Mouse (Mus musculus) kidney, embryonic 15.5 days (tissue): Measurements from ENCODE around the gene Dpp6. TPM values are rescaled to one million over a fixed set of nuclear protein-coding genes. Genes with fewer than 3 reads are reported as not detected.
A peak's percentile ranks its signal among the peaks of the same experiment; 100 is the strongest.

ENCODE experiments used
- ATAC-seq: fragments of 200-750 bp; cut with Nextera tagmentation; replicated peaks from 2 replicates; pipeline ENCODE4 v1.8.0; 2017; ENCODE audit warnings: moderate TSS enrichment; ENCODE audit not compliant: low FRiP score
- H3K27ac ChIP-seq: fragments of 300-500 bp; sonication (generic); 2 replicates; pipeline ENCODE4 v1.5.1; 2015; ENCODE audit warnings: mild to moderate bottlenecking, inconsistent platforms
- H3K27me3 ChIP-seq: fragments of 300-500 bp; sonication (generic); 2 replicates; pipeline ENCODE4 v1.6.1; 2015; ENCODE audit warnings: inconsistent platforms
- H3K36me3 ChIP-seq: fragments of 300-500 bp; sonication (generic); 2 replicates; pipeline ENCODE4 v1.6.1; 2015; ENCODE audit warnings: inconsistent platforms
- H3K4me1 ChIP-seq: fragments of 300-500 bp; sonication (generic); 2 replicates; pipeline ENCODE4 v1.6.1; 2015; ENCODE audit warnings: inconsistent platforms
- H3K4me2 ChIP-seq: fragments of 300-500 bp; sonication (generic); 2 replicates; pipeline ENCODE4 v1.6.1; 2015; ENCODE audit warnings: moderate library complexity, mild to moderate bottlenecking, inconsistent platforms
- H3K4me3 ChIP-seq: fragments of 300-500 bp; sonication (generic); replicated peaks from 2 replicates; pipeline ENCODE4 v1.5.1; 2015; ENCODE audit warnings: mild to moderate bottlenecking, inconsistent platforms
- H3K9ac ChIP-seq: fragments of 300-500 bp; sonication (generic); 2 replicates; pipeline ENCODE4 v1.6.1; 2015; ENCODE audit warnings: mild to moderate bottlenecking, inconsistent platforms
- H3K9me3 ChIP-seq: fragments of 300-500 bp; sonication (generic); replicated peaks from 2 replicates; pipeline ENCODE4 v1.6.1; 2016; ENCODE audit warnings: inconsistent platforms
- WGBS: fragments of 180-500 bp; shearing (Covaris S2); methylation state at CpG from one replicate; pipeline ENCODE4 v1.1.7; 2015; ENCODE audit warnings: mixed read lengths; 5-methylcytosine and 5-hydroxymethylcytosine counted together
- polyA plus RNA-seq: library from polyadenylated mRNA; unstranded; fragments of >200 nt; fragmentation: Nextera tagmentation; extraction: Ambion mirVana; gene quantifications from 2 replicates; pipeline ENCODE4 v1.2.1, GENCODE M21; 2015

The Dpp6 gene
- polyA plus RNA-seq, 1 experiment from 2014 or later = 3.5 TPM

DNA sequence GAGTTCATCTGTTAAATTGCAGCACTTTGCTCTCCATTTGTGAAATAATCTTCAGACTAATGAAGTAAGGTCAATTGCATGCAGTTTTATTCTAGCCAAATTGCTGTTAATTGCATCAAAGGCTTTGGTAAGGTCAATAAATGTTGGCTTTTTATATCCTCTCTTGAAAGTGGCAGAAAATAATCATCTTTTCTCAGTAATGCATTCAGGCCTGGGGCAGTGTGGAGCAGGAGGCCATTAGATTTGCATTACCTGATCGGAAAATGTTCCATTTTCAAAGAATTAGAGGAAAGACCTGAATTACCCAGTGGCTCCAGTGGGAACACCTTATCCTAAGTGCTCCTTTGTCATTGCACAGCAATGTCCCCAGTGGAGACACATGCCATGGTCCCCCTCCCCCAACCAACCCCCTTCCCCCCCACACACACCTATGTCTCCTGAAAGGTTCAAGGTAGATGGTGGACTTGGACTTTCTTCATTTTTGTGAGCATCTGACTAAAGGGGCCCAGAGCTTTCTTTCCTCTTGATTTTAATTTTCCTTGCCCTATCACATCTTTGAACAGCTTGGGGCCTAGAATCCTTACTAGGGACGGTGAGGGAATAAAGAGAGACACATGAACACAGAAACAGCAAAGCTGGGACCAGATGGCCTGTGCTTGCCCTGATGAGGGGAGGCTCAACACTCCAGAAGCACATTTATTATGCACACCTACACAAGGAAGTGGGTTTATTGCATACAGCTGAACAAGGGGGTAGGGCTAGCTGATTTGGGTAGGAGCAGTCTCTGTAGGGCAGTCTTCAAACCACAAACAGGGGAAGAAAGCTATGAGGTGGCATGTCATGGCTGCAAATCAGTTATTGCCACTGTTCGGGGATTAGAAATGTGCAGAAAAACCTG, 506.1 kb downstream of the Dpp6 start:
- Histone ChIP-seq H3K36me3 (no peaks in the 10 kb centered on the region), H3K27me3 (no peaks in the 10 kb centered on the region), H3K4me1 (no peaks in the 10 kb centered on the region), H3K4me3 (no peak overlapping the region), H3K27ac (no peak overlapping the region), H3K9me3 (no peaks in the 10 kb centered on the region), H3K4me2 (no peak overlapping the region), H3K9ac (no peak overlapping the region)
- no peak for ATAC-seq
- 73% methylated on average over 3 of the region's 3 CpGs for WGBS

DNA sequence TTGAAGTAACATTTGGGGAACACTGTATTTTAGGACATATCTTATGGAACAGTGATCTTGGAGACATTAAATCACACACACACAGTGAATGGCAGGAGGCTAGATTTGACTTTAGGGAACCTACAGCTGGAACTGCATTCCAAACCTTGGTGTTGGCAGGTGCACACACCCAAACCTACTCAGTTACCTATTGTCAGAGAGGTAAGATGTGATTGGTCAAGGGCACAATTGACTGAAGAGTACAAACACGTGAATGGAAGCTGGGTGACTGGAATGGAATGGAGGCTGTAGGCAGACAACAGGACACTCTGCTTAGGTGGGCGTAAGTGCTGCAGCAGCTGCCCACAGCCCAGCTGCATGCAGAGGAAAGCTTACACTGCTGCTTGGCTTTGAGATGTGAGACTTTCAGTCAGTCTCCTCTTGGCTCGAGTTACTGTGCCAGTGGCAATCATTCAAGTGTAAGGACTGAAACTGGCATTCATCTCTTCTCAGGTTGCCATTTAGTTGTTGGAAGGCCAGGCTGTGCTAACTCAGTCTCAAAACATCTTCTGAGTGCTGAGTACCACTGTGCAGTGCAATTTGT, 507.4 kb downstream of the Dpp6 start:
- Histone ChIP-seq H3K36me3 (no peaks in the 10 kb centered on the region), H3K4me2 (no peak overlapping the region), H3K4me1 (no peaks in the 10 kb centered on the region), H3K9me3 (no peaks in the 10 kb centered on the region), H3K27ac (no peak overlapping the region), H3K4me3 (no peak overlapping the region), H3K9ac (no peak overlapping the region), H3K27me3 (no peaks in the 10 kb centered on the region)
- WGBS = 31% methylated on average over 3 of the region's 3 CpGs
- peak; percentile 64; the same call in 1 of the 2 replicates for ATAC-seq

DNA sequence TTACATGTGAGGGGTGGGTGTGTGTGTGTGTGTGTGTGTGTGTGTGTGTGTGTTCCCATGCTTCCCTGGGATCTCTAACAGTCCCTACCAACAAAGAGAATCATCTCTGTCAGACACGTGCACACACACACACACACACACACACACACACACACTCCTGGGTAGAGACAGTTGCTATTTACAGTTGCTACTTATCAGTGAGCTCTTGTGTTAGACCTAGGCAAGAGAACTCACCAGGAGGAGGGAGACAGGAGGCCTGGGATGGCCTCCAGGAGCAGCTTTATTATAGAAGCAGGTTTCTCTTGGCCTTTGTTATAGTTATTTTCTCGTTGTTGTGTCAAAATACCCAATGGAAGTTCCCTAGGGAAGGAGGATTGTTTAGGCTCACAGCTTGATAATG, 519.7 kb downstream of the Dpp6 start:
- Histone ChIP-seq H3K27ac (no peak overlapping the region), H3K9ac (no peak overlapping the region), H3K36me3 (no peaks in the 10 kb centered on the region), H3K4me3 (no peak overlapping the region), H3K27me3 (no peaks in the 10 kb centered on the region), H3K9me3 (no peaks in the 10 kb centered on the region), H3K4me2 (no peak overlapping the region), H3K4me1 (no peaks in the 10 kb centered on the region)
- no peak for ATAC-seq
- WGBS = 81% methylated on average over 2 of the region's 2 CpGs

DNA sequence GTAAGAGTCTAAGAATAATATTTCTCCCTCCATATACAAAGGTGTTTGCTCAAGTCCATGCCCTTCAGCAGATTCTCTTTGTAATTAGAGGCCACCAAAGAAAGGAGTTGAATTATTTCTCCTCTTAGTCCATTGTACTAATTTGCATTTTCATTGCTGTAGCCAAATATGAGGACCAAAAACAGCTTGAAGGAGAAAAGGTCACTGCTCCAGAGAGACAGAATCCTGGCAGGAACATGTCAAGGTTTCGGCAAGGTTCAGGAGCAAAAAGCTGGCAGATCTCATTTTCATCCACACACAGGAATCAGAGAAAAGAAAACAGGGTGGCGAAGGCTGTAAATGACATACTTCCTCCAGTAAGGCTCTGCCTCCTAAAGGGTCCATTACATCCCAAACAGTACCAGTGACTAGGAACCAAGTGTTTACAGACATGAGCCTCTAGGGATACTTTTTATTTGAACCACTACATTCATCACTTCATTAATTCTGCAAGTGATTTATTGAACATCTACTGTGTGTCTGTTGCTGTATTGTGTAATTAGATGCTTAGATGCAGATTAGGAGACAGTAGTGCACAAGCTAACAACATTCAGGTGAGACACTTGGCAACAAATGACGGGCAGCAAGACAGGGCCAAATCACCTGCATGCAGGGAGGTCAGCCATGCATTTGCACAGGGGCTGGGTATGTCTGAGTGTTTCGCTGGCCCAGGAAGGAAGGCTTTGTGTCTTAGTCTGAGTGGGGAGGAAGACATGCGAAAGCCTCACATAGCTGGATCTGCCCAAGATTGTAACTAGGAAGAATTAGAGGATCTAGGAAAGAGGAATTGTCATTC, 522.4 kb downstream of the Dpp6 start:
- no peak overlapping the region for H3K4me2 ChIP-seq
- no peak overlapping the region for H3K4me3 ChIP-seq
- no peaks in the 10 kb centered on the region for H3K4me1 ChIP-seq

DNA sequence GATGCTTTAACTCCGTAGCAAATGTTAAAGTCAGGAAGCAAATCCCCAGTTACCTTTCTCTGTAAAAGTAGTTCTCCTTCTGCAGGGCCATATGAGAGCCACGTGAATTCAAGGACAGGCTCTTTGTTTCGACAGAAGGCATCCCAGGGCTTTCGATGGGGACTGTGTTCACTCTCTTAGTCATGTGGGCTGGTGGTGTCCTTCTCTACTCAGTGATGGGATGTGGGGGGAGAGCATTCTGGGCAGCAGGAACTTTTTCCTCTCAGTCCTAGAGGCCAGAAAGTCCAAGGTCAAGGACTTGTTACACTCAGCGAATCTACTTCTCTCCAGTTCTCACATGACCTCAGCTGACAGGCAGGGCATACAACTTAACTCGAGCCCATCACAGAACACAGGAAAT, 525.3 kb downstream of the Dpp6 start:
- no peaks in the 10 kb centered on the region for H3K36me3 ChIP-seq
- 55% methylated on average over 6 of the region's 6 CpGs for WGBS
- no peak overlapping the region for H3K9ac ChIP-seq
- H3K27ac ChIP-seq = no peak overlapping the region
- no peak overlapping the region for H3K4me3 ChIP-seq
- H3K9me3 ChIP-seq = no peaks in the 10 kb centered on the region
- ATAC-seq = no peak
- no peaks in the 10 kb centered on the region for H3K4me1 ChIP-seq
- no peaks in the 10 kb centered on the region for H3K27me3 ChIP-seq
- H3K4me2 ChIP-seq = no peak overlapping the region

More for the DNA sequence above, 522.4 kb downstream of the Dpp6 start:
- no peak for ATAC-seq
- WGBS = 68% methylated on average over 5 of the region's 5 CpGs
- no peaks in the 10 kb centered on the region for H3K27me3 ChIP-seq
- no peaks in the 10 kb centered on the region for H3K9me3 ChIP-seq
- no peak overlapping the region for H3K9ac ChIP-seq
- no peaks in the 10 kb centered on the region for H3K36me3 ChIP-seq
- H3K27ac ChIP-seq = no peak overlapping the region

DNA sequence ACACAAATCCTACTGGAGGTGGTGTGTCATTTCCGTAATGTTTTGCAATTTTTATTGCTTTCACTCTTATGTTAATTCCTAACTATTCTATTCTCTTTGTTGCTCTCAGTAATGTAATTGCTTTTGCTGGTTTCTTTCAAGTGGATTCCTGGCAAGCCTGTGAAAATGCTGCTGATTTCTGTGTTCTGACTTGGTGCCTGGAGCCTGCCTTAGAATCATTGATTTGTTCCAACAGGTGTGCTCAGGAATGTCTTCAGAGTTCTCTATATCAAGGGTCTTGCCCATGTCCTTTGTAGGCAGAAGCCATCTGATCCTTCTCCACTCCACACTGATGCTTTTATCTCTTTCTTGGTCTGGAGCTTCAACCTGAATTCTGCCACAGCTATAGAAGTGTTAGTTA, 526.6 kb downstream of the Dpp6 start:
- Histone ChIP-seq H3K9ac (no peak overlapping the region), H3K27ac (no peak overlapping the region), H3K4me2 (no peak overlapping the region), H3K4me3 (no peak overlapping the region), H3K27me3 (no peaks in the 10 kb centered on the region), H3K9me3 (no peaks in the 10 kb centered on the region), H3K4me1 (no peaks in the 10 kb centered on the region), H3K36me3 (no peaks in the 10 kb centered on the region)
- WGBS = 56% methylated on average over 1 of the region's 1 CpGs
- no peak for ATAC-seq

DNA sequence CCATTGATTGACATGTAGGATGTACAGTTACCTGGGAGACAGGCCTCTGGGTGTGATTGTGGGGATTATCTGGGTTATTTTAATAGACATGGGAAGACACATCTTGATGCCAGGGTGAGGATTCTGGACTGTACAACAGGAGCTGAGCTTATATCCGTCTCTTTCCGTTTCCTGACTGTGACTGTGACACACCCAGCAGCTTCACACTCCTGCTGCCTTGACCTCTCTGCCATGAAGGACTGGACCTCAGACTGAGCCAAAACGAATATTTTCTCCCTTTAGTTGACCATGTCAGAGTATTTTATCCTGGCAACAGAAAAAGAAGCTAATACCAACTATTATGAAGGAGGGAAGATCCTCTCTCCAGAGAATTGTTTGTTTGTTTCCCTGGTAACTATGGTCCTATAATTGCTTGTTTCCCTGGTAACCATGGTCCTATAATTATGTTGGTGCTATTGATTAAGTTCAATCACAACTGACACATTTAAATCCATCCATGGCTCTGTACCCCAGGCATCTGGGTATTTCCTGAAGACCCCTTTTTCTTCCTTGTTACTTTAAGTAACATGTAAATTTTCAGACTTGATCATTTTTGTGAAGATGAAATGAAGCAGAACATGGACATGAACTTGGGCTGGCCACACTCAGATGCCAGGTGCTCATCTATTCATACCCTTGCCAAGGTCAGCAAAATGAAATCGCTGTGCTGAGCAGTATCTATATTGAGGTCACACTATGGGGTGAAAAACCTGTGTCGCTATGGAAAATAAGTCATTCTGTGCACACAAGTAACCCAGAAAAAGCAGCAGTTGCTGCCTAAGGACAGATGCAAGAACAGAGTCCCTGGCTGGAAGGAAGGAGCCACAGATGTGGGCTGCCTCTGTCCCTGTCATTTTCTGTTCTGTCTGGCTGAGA, 531.4 kb downstream of the Dpp6 start:
- Histone ChIP-seq H3K4me1 (no peaks in the 10 kb centered on the region), H3K9me3 (no peaks in the 10 kb centered on the region), H3K27ac (no peak overlapping the region), H3K4me2 (no peak overlapping the region), H3K36me3 (no peaks in the 10 kb centered on the region), H3K4me3 (no peak overlapping the region), H3K27me3 (no peaks in the 10 kb centered on the region), H3K9ac (no peak overlapping the region)
- no peak for ATAC-seq
- WGBS = 77% methylated on average over 5 of the region's 5 CpGs

DNA sequence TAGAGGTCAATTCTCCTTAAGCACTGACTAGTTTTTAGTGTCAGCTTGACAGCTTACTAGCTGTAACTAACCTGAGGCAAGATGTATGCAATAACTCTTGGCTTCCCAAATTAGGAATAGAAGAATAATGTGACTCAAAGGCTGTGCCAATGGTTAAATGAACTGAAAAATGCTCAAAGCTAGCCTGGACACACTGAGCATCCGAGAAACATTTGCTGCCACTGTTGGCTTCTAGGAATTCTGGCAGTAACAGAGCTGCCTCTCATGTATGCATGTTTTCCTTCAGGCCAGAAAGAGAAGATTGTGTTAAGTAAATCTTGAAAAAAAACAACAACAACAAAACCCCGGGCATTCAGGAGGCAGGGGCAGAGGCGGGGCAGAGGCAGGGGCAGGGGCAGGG, 540.6 kb downstream of the Dpp6 start:
- ATAC-seq = no peak
- H3K9me3 ChIP-seq = no peaks in the 10 kb centered on the region
- no peak overlapping the region for H3K9ac ChIP-seq
- H3K36me3 ChIP-seq = no peaks in the 10 kb centered on the region
- WGBS = 48% methylated on average over 3 of the region's 3 CpGs
- H3K27me3 ChIP-seq = no peaks in the 10 kb centered on the region
- no peak overlapping the region for H3K27ac ChIP-seq
- no peak overlapping the region for H3K4me2 ChIP-seq
- H3K4me3 ChIP-seq = no peak overlapping the region
- H3K4me1 ChIP-seq = no peaks in the 10 kb centered on the region

DNA sequence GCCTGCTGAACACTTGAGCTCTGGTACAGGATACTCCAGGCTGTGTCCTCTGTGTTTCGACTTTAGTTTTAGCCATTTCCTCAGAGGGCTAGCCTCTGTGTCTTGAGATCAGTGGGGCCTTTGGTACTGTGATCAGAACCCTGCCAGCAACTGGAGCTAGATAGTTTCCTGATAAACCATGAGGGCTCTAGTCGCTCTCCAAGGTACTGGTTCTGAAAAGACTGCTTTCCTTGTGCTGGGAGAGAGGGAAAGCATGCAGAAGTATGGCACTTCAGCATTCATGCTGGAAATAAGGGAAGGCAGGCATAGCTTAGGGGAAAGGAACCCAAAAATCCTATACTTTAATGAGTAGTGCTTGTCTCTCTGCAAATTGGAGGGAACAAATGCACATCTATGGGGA, 548.9 kb downstream of the Dpp6 start:
- Histone ChIP-seq H3K4me2 (no peak overlapping the region), H3K4me3 (no peak overlapping the region), H3K9ac (no peak overlapping the region), H3K4me1 (no peaks in the 10 kb centered on the region), H3K9me3 (no peaks in the 10 kb centered on the region), H3K27me3 (no peaks in the 10 kb centered on the region), H3K27ac (no peak overlapping the region), H3K36me3 (no peaks in the 10 kb centered on the region)
- ATAC-seq = no peak
- 61% methylated on average over 2 of the region's 2 CpGs for WGBS

DNA sequence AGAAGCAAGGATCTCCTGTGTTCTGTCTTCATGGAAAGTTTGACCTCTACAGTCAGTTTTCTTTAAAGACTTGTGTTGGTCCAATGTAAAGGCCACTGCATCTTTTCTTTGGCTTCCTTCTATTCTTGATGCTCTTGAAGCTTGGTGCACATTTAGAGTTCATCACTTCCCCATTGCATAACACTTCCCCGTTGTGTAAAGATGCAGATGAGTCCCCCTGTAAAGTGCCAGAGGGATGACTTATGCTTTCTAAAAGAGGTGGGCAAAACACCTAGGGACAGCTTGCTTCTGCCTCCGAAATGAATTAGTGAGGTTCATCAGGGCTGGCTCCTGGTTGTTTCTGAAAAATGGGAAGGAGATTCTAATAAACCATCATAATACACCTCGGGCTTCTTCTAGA, 553.8 kb downstream of the Dpp6 start:
- no peaks in the 10 kb centered on the region for H3K4me1 ChIP-seq
- H3K9ac ChIP-seq = no peak overlapping the region
- no peak overlapping the region for H3K27ac ChIP-seq
- whole genome bisulfite sequencing = 79% methylated on average over 3 of the region's 3 CpGs
- H3K4me2 ChIP-seq = no peak overlapping the region
- no peaks in the 10 kb centered on the region for H3K27me3 ChIP-seq
- ATAC-seq = no peak
- no peaks in the 10 kb centered on the region for H3K9me3 ChIP-seq
- no peaks in the 10 kb centered on the region for H3K36me3 ChIP-seq
- H3K4me3 ChIP-seq = no peak overlapping the region

DNA sequence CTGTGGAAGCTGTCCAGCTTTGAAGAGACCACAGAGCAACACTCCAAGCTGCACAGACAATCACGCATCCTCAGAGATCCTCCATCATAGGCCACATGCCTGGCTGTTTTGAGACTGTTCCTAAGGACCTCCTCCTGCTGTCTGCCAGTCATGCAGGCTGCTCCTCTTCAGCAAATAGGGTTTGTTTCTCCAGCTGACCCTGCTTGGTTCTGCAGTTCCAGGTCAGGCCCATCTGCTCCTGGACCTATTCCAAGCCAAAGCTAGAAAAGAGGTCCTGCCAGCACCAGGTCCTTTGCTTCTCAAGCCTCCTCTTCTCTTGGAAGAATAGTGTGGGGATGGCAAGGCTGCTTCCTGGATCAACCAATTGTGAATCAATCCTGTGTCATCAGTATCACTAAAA, 556.9 kb downstream of the Dpp6 start:
- Histone ChIP-seq H3K27ac (no peak overlapping the region), H3K9me3 (no peaks in the 10 kb centered on the region), H3K36me3 (no peaks in the 10 kb centered on the region), H3K4me2 (no peak overlapping the region), H3K4me3 (no peak overlapping the region), H3K4me1 (no peaks in the 10 kb centered on the region), H3K9ac (no peak overlapping the region), H3K27me3 (no peaks in the 10 kb centered on the region)
- ATAC-seq = no peak
- WGBS = 72% methylated on average over 1 of the region's 1 CpGs
